Mouse (Mus musculus) right cerebral cortex, postnatal 14 days (tissue): Measurements from ENCODE around the gene Dmap1.

ENCODE experiments used
- DNase-seq: peaks from one replicate; pipeline ENCODE4 v3.0.0; 2022

Dmap1 gene

DNA sequence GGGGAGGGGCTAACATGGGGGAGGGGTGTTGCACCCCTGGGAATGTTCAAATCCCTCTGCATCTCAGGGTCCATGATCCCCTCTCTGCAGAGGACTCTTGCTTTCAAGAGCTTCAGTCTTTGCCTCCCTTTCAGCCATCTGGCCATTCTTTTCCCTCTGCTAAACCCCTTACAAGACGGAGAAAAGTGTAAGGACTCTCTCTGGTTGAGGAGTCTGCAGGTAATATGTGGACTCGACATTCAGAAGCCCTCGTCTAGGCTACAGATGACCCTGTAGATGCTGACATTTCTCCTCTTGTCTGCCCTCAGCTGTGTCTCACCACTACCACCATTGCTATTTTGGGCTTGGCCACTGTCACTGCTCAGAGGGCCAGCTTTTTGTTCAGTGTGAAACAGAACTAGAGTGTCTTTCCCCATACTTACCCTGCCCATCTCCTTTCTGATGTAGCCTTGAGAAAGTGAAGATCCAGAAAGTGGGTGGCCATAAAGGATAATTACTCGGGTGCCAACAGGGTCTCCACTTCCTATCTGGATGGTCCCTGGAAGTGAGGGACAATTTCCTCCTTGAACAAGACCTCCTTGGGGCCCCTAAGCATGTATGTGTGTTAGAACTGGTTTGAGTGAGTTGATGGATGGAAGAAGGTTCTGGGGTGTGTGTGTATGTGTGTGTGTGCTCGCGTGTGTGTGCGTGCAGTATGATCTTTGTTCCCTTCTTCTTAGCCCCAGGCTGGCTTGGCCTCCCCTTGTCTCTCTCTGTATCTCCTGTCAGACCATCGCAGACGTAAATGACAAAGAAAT is 27.2 kb downstream of the Dmap1 start:
- DNase-seq, result no peak

DNA sequence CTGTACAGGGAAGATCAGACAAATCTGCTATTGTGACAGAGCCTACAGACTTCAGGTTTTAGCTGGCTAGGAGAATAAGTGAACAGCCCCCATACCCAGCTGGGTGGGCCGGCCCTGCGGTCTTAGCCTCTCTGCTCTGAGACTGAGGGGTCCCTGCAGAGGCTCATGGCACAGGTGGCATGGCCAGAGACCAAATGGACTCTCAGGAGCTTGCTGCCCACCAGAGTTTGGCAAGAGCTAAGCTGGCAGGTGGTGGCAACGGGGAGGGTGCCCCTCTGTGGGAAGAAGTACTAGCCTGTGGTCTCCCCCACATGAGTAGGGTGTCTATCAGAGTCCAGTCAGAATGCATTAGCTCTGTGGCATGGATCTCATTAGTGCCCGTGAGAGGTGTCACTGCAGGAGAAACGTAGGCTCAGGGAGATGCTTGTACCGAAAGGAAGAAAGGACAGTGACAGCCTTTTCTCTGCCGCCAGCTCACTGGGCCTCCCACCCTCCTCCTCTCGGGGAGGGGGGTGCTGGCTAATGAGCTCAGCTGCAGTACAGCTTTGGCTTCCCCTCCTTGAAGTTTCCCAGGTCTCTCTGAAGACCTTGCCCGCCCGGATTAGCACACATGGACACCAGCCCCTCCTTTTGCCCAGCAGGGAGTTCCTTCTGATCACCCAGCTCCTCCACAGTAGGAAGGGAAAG is 27.9 kb downstream of the Dmap1 start:
- no peak for DNase-seq

DNA sequence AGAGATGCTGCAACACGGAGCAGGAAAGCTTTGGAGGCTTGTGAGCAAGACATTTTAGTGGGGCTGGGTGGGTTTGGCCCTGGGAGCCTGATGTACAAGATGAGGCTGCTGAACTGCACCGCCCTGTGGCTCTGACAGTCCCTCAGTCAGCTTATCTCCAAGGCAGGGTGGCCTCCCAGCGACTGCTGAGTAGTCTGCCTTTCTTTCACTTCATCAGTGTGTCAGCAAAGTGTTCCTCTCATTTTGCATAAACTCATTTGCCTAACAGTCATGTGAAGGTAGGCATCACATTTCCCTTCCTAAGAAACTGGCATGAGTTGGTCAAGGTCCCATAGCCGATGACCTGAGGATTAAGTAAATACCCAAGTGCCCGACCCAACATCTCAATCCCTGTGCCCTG is 29.3 kb downstream of the Dmap1 start:
- DNase-seq, result no peak

- no peak for DNase-seq
These were observed 30.4 kb downstream of the Dmap1 start for GRCm38 (mm10) chr4:117651626-117652101.

GRCm38 (mm10) chr4:117646926-117647755 is 34.9 kb downstream of the Dmap1 start:
- DNase-seq, result no peak

DNA sequence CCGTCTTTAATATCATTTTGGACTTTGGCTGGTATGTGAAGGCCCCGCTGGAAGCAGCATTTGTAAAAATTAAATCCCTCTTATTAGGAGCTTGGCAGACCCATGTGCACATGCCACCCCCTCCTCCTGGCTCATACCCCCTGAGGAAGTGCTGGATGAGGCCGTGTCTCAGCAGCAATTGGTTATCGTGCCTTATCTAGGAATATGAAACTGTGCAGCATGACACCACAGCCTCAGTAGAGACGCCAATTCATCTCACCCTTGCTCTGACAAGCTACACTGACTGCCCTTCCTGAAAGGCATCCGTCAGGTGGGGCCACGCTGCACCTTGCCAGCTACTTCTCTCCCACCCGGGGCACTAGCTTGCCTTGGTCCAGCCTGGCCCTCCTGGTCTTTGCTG is 35.6 kb downstream of the Dmap1 start:
- no peak for DNase-seq

DNA sequence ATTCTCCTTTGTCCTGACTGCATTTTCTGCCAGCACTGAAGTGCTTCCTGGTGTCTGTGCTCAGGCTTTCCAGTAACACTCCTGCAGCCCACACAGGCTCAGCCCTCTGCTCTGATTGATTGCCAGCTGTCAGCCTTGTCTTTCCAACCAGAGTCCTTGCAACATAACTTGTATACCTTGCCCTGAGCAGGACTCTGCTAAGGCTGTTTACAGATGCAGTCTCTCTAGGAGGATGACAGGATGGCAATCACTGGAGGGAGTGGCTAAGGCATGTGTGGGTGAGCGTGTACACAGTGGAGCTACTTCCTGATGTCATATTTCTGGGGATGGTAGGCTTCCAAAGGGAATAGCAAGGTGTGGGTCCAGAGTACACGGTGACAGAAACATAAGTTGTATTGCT is 36.2 kb downstream of the Dmap1 start:
- no peak for DNase-seq

DNA sequence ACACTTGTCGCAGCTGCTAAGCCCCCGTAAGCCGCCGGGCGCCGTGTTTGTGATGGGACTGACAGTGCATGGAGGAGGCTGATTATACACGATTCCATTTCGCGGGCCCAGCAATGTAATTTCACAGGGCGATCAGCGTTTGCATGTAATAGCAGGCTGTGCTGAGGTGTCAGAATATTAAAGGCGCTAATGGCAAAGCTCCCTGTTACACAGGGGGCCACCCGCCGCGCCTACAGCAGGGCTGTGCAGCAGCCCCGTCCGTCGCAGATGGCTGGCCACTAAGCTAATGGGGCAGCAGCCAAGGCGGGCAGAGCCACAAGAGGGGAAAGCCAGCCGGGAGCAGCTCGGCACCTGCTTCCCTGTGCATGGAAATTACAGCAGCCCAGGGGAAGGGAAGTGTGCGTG is 37.0 kb downstream of the Dmap1 start:
- DNase-seq, result no peak

GRCm38 (mm10) chr4:117641804-117642203 is 40.3 kb downstream of the Dmap1 start:
- no peak for DNase-seq

GRCm38 (mm10) chr4:117640925-117641703 is 41.0 kb downstream of the Dmap1 start:
- DNase-seq, result no peak

- DNase-seq, result no peak
These were observed 45.0 kb downstream of the Dmap1 start for GRCm38 (mm10) chr4:117636891-117637613.

DNA sequence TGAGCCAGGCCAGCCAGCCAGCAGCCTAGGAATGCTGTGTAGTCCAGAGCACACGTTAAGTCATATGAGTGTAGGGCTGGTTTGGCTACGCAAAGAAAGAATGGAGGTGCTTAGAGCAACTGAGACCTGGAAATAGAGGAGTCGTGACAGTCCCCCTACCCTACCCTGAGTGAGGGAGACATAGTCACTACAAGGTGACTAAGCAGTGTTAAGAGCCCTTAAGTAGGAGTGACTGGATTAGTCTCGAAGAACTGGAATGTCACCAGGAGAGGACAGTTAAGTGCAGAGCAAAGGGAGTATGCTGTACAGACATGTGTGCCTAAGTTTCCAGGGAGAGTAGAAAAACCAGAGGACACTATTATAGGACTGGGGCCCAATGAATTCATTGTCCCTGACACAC is 45.9 kb downstream of the Dmap1 start:
- no peak for DNase-seq

GRCm38 (mm10) chr4:117634642-117635041 is 47.4 kb downstream of the Dmap1 start:
- DNase-seq, result no peak

GRCm38 (mm10) chr4:117633527-117633926 is 48.5 kb downstream of the Dmap1 start:
- no peak for DNase-seq

GRCm38 (mm10) chr4:117630053-117630670 is 51.9 kb downstream of the Dmap1 start:
- DNase-seq, result no peak

GRCm38 (mm10) chr4:117628464-117628863 is 53.6 kb downstream of the Dmap1 start:
- no peak for DNase-seq
